Mouse (Mus musculus) CD8-positive naive resting alpha-beta T cell, adult 2 months (primary cell): ENCODE data around the gene Farp2.
"Not testable (repeated sequence)": the region's sequence is repeated elsewhere in the genome, so short reads cannot be mapped to it uniquely, and the experiment has no call there.

Experiments used
- DNase-seq, 2 experiments: peaks; one replicate each; pipeline ENCODE4 v3.0.0; 2022; ENCODE audit warnings: low read depth in 2 of 2, low spot score in 2 of 2

The Farp2 gene

GRCm38 (mm10) chr1:93632723-93633122 lies 120.8 kb downstream of the Farp2 start:
- no peak for DNase-seq

GRCm38 (mm10) chr1:93634481-93634891 lies 122.6 kb downstream of the Farp2 start:
- DNase-seq, result no peak

- no peak for DNase-seq
Observed at GRCm38 (mm10) chr1:93635091-93635579, 123.3 kb downstream of the Farp2 start.

GRCm38 (mm10) chr1:93635580-93636192 lies 123.8 kb downstream of the Farp2 start:
- peak; percentile 95 to 96 for DNase-seq

GRCm38 (mm10) chr1:93636211-93636897 lies 124.5 kb downstream of the Farp2 start:
- DNase-seq, result no peak

- no peak for DNase-seq
Observed at GRCm38 (mm10) chr1:93641978-93642377, 130.1 kb downstream of the Farp2 start.

GRCm38 (mm10) chr1:93642692-93643091 lies 130.8 kb downstream of the Farp2 start:
- DNase-seq, result no peak

- no peak for DNase-seq
Observed at GRCm38 (mm10) chr1:93649604-93650172, 137.8 kb downstream of the Farp2 start.

GRCm38 (mm10) chr1:93654275-93654674 lies 142.4 kb downstream of the Farp2 start:
- no peak for DNase-seq

GRCm38 (mm10) chr1:93654798-93655197 lies 142.9 kb downstream of the Farp2 start:
- DNase-seq, result no peak

GRCm38 (mm10) chr1:93656325-93657024 lies 144.6 kb downstream of the Farp2 start:
- no peak for DNase-seq

GRCm38 (mm10) chr1:93657025-93657360 lies 145.1 kb downstream of the Farp2 start:
- DNase-seq, result no peak

GRCm38 (mm10) chr1:93658559-93658958 lies 146.7 kb downstream of the Farp2 start, which contains the start of gene Stk25:
Stk25 (minus strand) TSS chr1:93658659.
- DNase-seq, result not testable (repeated sequence)

GRCm38 (mm10) chr1:93667760-93668400 lies 156.0 kb downstream of the Farp2 start:
- DNase-seq, result peak; percentile 31 to 55

GRCm38 (mm10) chr1:93668791-93669548 lies 157.1 kb downstream of the Farp2 start:
- DNase-seq, result peak; percentile 64 to 67

- no peak for DNase-seq
Observed at GRCm38 (mm10) chr1:93669941-93670340, 158.1 kb downstream of the Farp2 start.
